Mouse (Mus musculus) neural tube, embryonic 15.5 days (tissue): ENCODE data around the gene Ppp1r14b. TPM values are rescaled to one million over a fixed set of nuclear protein-coding genes. Genes with fewer than 3 reads are reported as not detected.
A peak's percentile ranks its signal among the peaks of the same experiment; 100 is the strongest.

Experiments used
- ATAC-seq: fragments of 200-750 bp; cut with Nextera tagmentation; 2 replicates; pipeline ENCODE4 v1.8.0; 2017; ENCODE audit warnings: mild to moderate bottlenecking, moderate TSS enrichment, moderate library complexity; ENCODE audit not compliant: low FRiP score
- H3K27ac ChIP-seq: fragments of 300-500 bp; sonication (generic); replicated peaks from 2 replicates; pipeline ENCODE4 v1.5.1; 2015; ENCODE audit warnings: mild to moderate bottlenecking, inconsistent platforms
- H3K27me3 ChIP-seq: fragments of 300-500 bp; sonication (generic); replicated peaks from 2 replicates; pipeline ENCODE4 v1.6.1; 2015; ENCODE audit warnings: inconsistent platforms
- H3K36me3 ChIP-seq: fragments of 300-500 bp; sonication (generic); 2 replicates; pipeline ENCODE4 v1.6.1; 2015; ENCODE audit warnings: inconsistent platforms
- H3K4me1 ChIP-seq: fragments of 300-500 bp; sonication (generic); 2 replicates; pipeline ENCODE4 v1.6.1; 2015; ENCODE audit warnings: inconsistent platforms
- H3K4me2 ChIP-seq: fragments of 300-500 bp; sonication (generic); 2 replicates; pipeline ENCODE4 v1.6.1; 2015; ENCODE audit warnings: inconsistent platforms, mild to moderate bottlenecking, moderate library complexity
- H3K4me3 ChIP-seq: fragments of 300-500 bp; sonication (generic); replicated peaks from 2 replicates; pipeline ENCODE4 v1.5.1; 2015; ENCODE audit warnings: mild to moderate bottlenecking, inconsistent platforms
- H3K9ac ChIP-seq: fragments of 300-500 bp; sonication (generic); replicated peaks from 2 replicates; pipeline ENCODE4 v1.6.1; 2015; ENCODE audit warnings: mild to moderate bottlenecking, inconsistent platforms
- H3K9me3 ChIP-seq: fragments of 300-500 bp; sonication (generic); replicated peaks from 2 replicates; pipeline ENCODE4 v1.6.1; 2016; ENCODE audit warnings: inconsistent platforms
- WGBS: fragments of 180-500 bp; shearing (Covaris S2); methylation state at CpG from one replicate; pipeline ENCODE4 v1.1.7; 2015; ENCODE audit warnings: mixed read lengths; 5-methylcytosine and 5-hydroxymethylcytosine counted together
- polyA plus RNA-seq: library from polyadenylated mRNA; unstranded; fragments of >200 nt; fragmentation: Nextera tagmentation; extraction: Ambion mirVana; gene quantifications from 2 replicates; pipeline ENCODE4 v1.2.1, GENCODE M21; 2015

Gene Ppp1r14b
- polyA plus RNA-seq, 1 experiment from 2014 or later = 159 TPM

GRCm38 (mm10) chr19:7012426-7012825, 37.7 kb downstream of the Ppp1r14b start:
- no peak overlapping the region for H3K27ac ChIP-seq
- H3K9ac ChIP-seq = no peak overlapping the region
- no peak for ATAC-seq
- no peaks in the 10 kb centered on the region for H3K4me1 ChIP-seq
- H3K36me3 ChIP-seq = 0 out of 2 replicates have a peak, but pooled peaks cover 6% of the 10 kb centered on the region
- H3K4me2 ChIP-seq = no peak overlapping the region
- H3K4me3 ChIP-seq = no peak overlapping the region
- H3K27me3 ChIP-seq = no peaks in the 10 kb centered on the region
- H3K9me3 ChIP-seq = no peaks in the 10 kb centered on the region
- 77% methylated on average over 4 of the region's 4 CpGs for WGBS

- no peak overlapping the region for H3K9ac ChIP-seq
- H3K9me3 ChIP-seq = no peaks in the 10 kb centered on the region
- no peak for ATAC-seq
- H3K27me3 ChIP-seq = no peaks in the 10 kb centered on the region
- H3K27ac ChIP-seq = no peak overlapping the region
- no peak overlapping the region for H3K4me2 ChIP-seq
- 86% methylated on average over 9 of the region's 9 CpGs for WGBS
- peaks cover 14% of the 10 kb centered on the region for H3K36me3 ChIP-seq
- H3K4me1 ChIP-seq = no peaks in the 10 kb centered on the region
- no peak overlapping the region for H3K4me3 ChIP-seq
Observed at GRCm38 (mm10) chr19:7013984-7014383, 39.2 kb downstream of the Ppp1r14b start.

- no peak overlapping the region for H3K27ac ChIP-seq
- peaks cover 20% of the 10 kb centered on the region for H3K36me3 ChIP-seq
- no peaks in the 10 kb centered on the region for H3K4me1 ChIP-seq
- H3K27me3 ChIP-seq = no peaks in the 10 kb centered on the region
- no peak overlapping the region for H3K4me3 ChIP-seq
- ATAC-seq = no peak
- no peak overlapping the region for H3K4me2 ChIP-seq
- WGBS = 93% methylated on average over 20 of the region's 20 CpGs
- H3K9me3 ChIP-seq = no peaks in the 10 kb centered on the region
- no peak overlapping the region for H3K9ac ChIP-seq
Observed at GRCm38 (mm10) chr19:7014481-7015135, 39.8 kb downstream of the Ppp1r14b start.

- ATAC-seq = no peak
- no peak overlapping the region for H3K27ac ChIP-seq
- 80% methylated on average over 12 of the region's 12 CpGs for WGBS
- H3K4me1 ChIP-seq = no peaks in the 10 kb centered on the region
- H3K4me3 ChIP-seq = no peak overlapping the region
- peaks cover 52% of the 10 kb centered on the region for H3K36me3 ChIP-seq
- H3K9me3 ChIP-seq = no peaks in the 10 kb centered on the region
- H3K27me3 ChIP-seq = no peaks in the 10 kb centered on the region
- H3K9ac ChIP-seq = no peak overlapping the region
- H3K4me2 ChIP-seq = no peak overlapping the region
Observed at GRCm38 (mm10) chr19:7017541-7018457, 43.0 kb downstream of the Ppp1r14b start.

- no peak overlapping the region for H3K4me3 ChIP-seq
- 94% methylated on average over 11 of the region's 11 CpGs for WGBS
- no peak overlapping the region for H3K4me2 ChIP-seq
- no peaks in the 10 kb centered on the region for H3K27me3 ChIP-seq
- H3K36me3 ChIP-seq = peaks cover 58% of the 10 kb centered on the region
- no peak overlapping the region for H3K27ac ChIP-seq
- ATAC-seq = no peak
- no peaks in the 10 kb centered on the region for H3K4me1 ChIP-seq
- no peak overlapping the region for H3K9ac ChIP-seq
- H3K9me3 ChIP-seq = no peaks in the 10 kb centered on the region
Observed at GRCm38 (mm10) chr19:7018546-7018945, 43.8 kb downstream of the Ppp1r14b start.

GRCm38 (mm10) chr19:7019191-7019590, 44.4 kb downstream of the Ppp1r14b start, which contains the start of gene Fermt3:
Gene Fermt3, minus strand, starts transcription at chr19:7019469.
- no peak within 1 kb of the TSS for H3K9ac ChIP-seq
- no peaks in the 10 kb centered on the region for H3K9me3 ChIP-seq
- H3K27me3 ChIP-seq = no peaks in the 10 kb centered on the region
- ATAC-seq = no peak
- no peak within 1 kb of the TSS for H3K27ac ChIP-seq
- H3K4me1 ChIP-seq = no peaks in the 10 kb centered on the region
- WGBS = 85% methylated on average over 5 of the region's 5 CpGs
- peaks cover 59% of the 10 kb centered on the region for H3K36me3 ChIP-seq
- H3K4me3 ChIP-seq = no peak within 1 kb of the TSS
- no peak within 1 kb of the TSS for H3K4me2 ChIP-seq

GRCm38 (mm10) chr19:7020224-7020641, 45.5 kb downstream of the Ppp1r14b start:
- H3K4me3 ChIP-seq = no peak overlapping the region
- ATAC-seq = peak; percentile 55
- H3K36me3 ChIP-seq = peaks cover 69% of the 10 kb centered on the region
- no peaks in the 10 kb centered on the region for H3K9me3 ChIP-seq
- no peaks in the 10 kb centered on the region for H3K27me3 ChIP-seq
- H3K4me1 ChIP-seq = no peaks in the 10 kb centered on the region
- no peak overlapping the region for H3K4me2 ChIP-seq
- H3K9ac ChIP-seq = no peak overlapping the region
- 49% methylated on average over 3 of the region's 3 CpGs for WGBS
- H3K27ac ChIP-seq = no peak overlapping the region

Other genes with a start within 250 kb of the Ppp1r14b start
- gene Rps6ka4, start 134.3 kb upstream of the Ppp1r14b start, polyA plus RNA-seq = 15.7 and 16.2 TPM in 2 replicates
- gene Ccdc88b, start 116.8 kb upstream of the Ppp1r14b start, polyA plus RNA-seq = 0.92 and 1.8 TPM in 2 replicates
- 103 and 113 TPM in 2 replicates for gene Trmt112, start 65.3 kb upstream of the Ppp1r14b start, polyA plus RNA-seq
- 392 and 417 TPM in 2 replicates for gene Prdx5, start 64.9 kb upstream of the Ppp1r14b start, polyA plus RNA-seq
- 16.9 and 17.1 TPM in 2 replicates for gene Esrra, start 53.2 kb upstream of the Ppp1r14b start, polyA plus RNA-seq
- gene Catsperz, start 49.6 kb upstream of the Ppp1r14b start, polyA plus RNA-seq = 6.8 TPM in 2 replicates
- 11.8 and 13.8 TPM in 2 replicates for gene Kcnk4, start 40.5 kb upstream of the Ppp1r14b start, polyA plus RNA-seq
- 90.8 and 90.9 TPM in 2 replicates for gene Bad, start 33.1 kb upstream of the Ppp1r14b start, polyA plus RNA-seq
- gene Gpr137, start 32.5 kb upstream of the Ppp1r14b start, polyA plus RNA-seq = 59.8 and 72.3 TPM in 2 replicates
- 14.1 and 23.4 TPM in 2 replicates for gene Plcb3, start 1.5 kb downstream of the Ppp1r14b start, polyA plus RNA-seq
- 174 and 190 TPM in 2 replicates for gene Fkbp2, start 5.5 kb downstream of the Ppp1r14b start, polyA plus RNA-seq
- gene Vegfb, start 12.7 kb downstream of the Ppp1r14b start, polyA plus RNA-seq = 68.6 and 83.1 TPM in 2 replicates
- gene Dnajc4, start 17.6 kb downstream of the Ppp1r14b start, polyA plus RNA-seq = 24.8 and 28.1 TPM in 2 replicates
- gene Nudt22, start 21.1 kb downstream of the Ppp1r14b start, polyA plus RNA-seq = 24.8 and 25.9 TPM in 2 replicates
- 16.5 and 22.1 TPM in 2 replicates for gene Trpt1, start 21.2 kb downstream of the Ppp1r14b start, polyA plus RNA-seq
- 4.6 and 19.6 TPM in 2 replicates for gene Fermt3, start 44.5 kb downstream of the Ppp1r14b start, polyA plus RNA-seq
- 210 and 232 TPM in 2 replicates for gene Stip1, start 65.0 kb downstream of the Ppp1r14b start, polyA plus RNA-seq
- gene Macrod1, start 81.8 kb downstream of the Ppp1r14b start, polyA plus RNA-seq = 7.2 and 7.7 TPM in 2 replicates
- 10.5 and 10.9 TPM in 2 replicates for gene Flrt1, start 130.8 kb downstream of the Ppp1r14b start, polyA plus RNA-seq
- 226 and 235 TPM in 2 replicates for gene Otub1, start 231.3 kb downstream of the Ppp1r14b start, polyA plus RNA-seq
- 1,209 and 1,254 TPM in 2 replicates for gene Cox8a, start 242.6 kb downstream of the Ppp1r14b start, polyA plus RNA-seq